Mouse (Mus musculus) myocyte (in vitro differentiated cells): ENCODE results near the gene Adgra1. TPM values are rescaled to one million over a fixed set of nuclear protein-coding genes. Genes with fewer than 3 reads are reported as not detected.

Experiments used
- H3K27me3 ChIP-seq: one replicate; pipeline ENCODE4 v1.6.1; 2011; ENCODE audit not compliant: control insufficient read depth, insufficient read depth, insufficient read length
- H3K36me3 ChIP-seq: one replicate; pipeline ENCODE4 v1.6.1; 2011; ENCODE audit not compliant: control insufficient read depth, insufficient read depth
- H3K4me2 ChIP-seq: one replicate; pipeline ENCODE4 v1.6.1; 2011; ENCODE audit warnings: low read depth, control low read depth
- H3K4me3 ChIP-seq: one replicate; pipeline ENCODE4 v1.5.1; 2011; ENCODE audit warnings: mild to moderate bottlenecking, control low read depth, moderate library complexity
- H3K79me2 ChIP-seq: one replicate; pipeline ENCODE4 v1.6.1; 2011; ENCODE audit not compliant: control insufficient read depth, insufficient read depth
- H3ac ChIP-seq: one replicate; pipeline ENCODE4 v1.6.1; 2011; ENCODE audit not compliant: control insufficient read depth, insufficient read length
- CEBPB ChIP-seq: IDR thresholded peaks from 2 replicates; pipeline ENCODE4 v1.6.1; 2011; ENCODE audit warnings: mild to moderate bottlenecking, moderate library complexity; ENCODE audit not compliant: poor library complexity, insufficient read depth, severe bottlenecking
- E2F4 ChIP-seq: IDR thresholded peaks from one replicate; pipeline ENCODE4 v1.6.1; 2011; ENCODE audit warnings: mild to moderate bottlenecking, control low read depth, moderate library complexity; ENCODE audit not compliant: insufficient read depth
- MAX ChIP-seq: IDR thresholded peaks from one replicate; pipeline ENCODE4 v1.6.1; 2011; ENCODE audit warnings: low read depth, mild to moderate bottlenecking, control low read depth
- MYOD1 ChIP-seq, 3 experiments: IDR thresholded peaks; one replicate each; pipeline ENCODE4 v1.6.1; 2011; ENCODE audit warnings: control low read depth in 2 of 3, low read depth in 2 of 3, mild to moderate bottlenecking in 2 of 3, moderate library complexity in 1 of 3; ENCODE audit not compliant: insufficient read length in 2 of 3, control insufficient read depth in 1 of 3
- MYOG ChIP-seq, 3 experiments: IDR thresholded peaks; one replicate each; pipeline ENCODE4 v1.6.1; 2011; ENCODE audit warnings: control low read depth in 2 of 3, low read depth in 2 of 3, mild to moderate bottlenecking in 2 of 3; ENCODE audit not compliant: insufficient read length in 2 of 3, control insufficient read depth in 1 of 3, insufficient read depth in 1 of 3
- POLR2A ChIP-seq: IDR thresholded peaks from one replicate; pipeline ENCODE4 v1.6.1; 2011; ENCODE audit warnings: low read depth, mild to moderate bottlenecking, control low read depth, moderate library complexity; ENCODE audit not compliant: insufficient read length
- POLR2AphosphoS2 ChIP-seq: IDR thresholded peaks from one replicate; pipeline ENCODE4 v1.6.1; 2011; ENCODE audit warnings: low read depth, control low read depth; ENCODE audit not compliant: insufficient read length
- REST ChIP-seq: IDR thresholded peaks from one replicate; pipeline ENCODE4 v1.6.1; 2011; ENCODE audit warnings: mild to moderate bottlenecking, control low read depth, moderate library complexity; ENCODE audit not compliant: insufficient read depth, insufficient read length
- SRF ChIP-seq: IDR thresholded peaks from one replicate; pipeline ENCODE4 v1.6.1; 2011; ENCODE audit warnings: low read depth; ENCODE audit not compliant: control insufficient read depth, insufficient read length
- TCF12 ChIP-seq: IDR thresholded peaks from one replicate; pipeline ENCODE4 v1.6.1; 2011; ENCODE audit warnings: mild to moderate bottlenecking, control low read depth; ENCODE audit not compliant: poor library complexity, insufficient read depth, severe bottlenecking
- TCF3 ChIP-seq: IDR thresholded peaks from one replicate; pipeline ENCODE4 v1.6.1; 2011; ENCODE audit warnings: low read depth, control low read depth; ENCODE audit not compliant: insufficient read length
- USF1 ChIP-seq: IDR thresholded peaks from one replicate; pipeline ENCODE4 v1.6.1; 2011; ENCODE audit warnings: low read depth, mild to moderate bottlenecking, control low read depth, moderate library complexity
- polyA plus RNA-seq: library from polyadenylated mRNA; unstranded; fragments of >200 nt; fragmentation: generic; extraction: Trizol; gene quantifications from one replicate; pipeline ENCODE4 v1.2.1, GENCODE M21; 2012; ENCODE audit warnings: missing spikeins

The Adgra1 gene
- polyA plus RNA-seq, 1 experiment, result 0.14 TPM

DNA sequence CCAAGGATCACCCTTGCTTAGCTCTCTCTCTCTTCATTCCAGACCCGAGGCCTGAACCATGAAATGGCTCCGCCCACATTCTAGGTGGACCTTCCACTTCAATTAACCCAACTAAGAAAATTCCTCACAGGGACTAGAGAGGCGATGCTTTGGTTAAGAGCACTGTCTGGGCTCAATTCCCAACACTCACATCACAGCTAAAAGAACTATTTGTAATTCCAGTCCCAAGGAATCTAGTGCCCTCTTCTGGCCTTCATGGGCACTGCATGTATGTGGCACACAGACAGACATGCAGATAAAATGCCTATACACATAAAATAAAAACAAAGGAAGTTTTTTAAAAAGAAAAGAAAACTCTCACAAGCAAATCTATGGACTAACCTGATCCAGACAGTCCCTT lies 27.4 kb downstream of the Adgra1 start:
- no peak overlapping the region for H3K4me3 ChIP-seq
- no peak overlapping the region for H3K4me2 ChIP-seq
- no peaks in the 10 kb centered on the region for H3K36me3 ChIP-seq
- TF ChIP-seq SRF, result no peak
- TF ChIP-seq CEBPB, result no peak
- no peak for TF ChIP-seq MAX
- TF ChIP-seq POLR2AphosphoS2, result no peak
- TF ChIP-seq TCF12, result no peak
- TF ChIP-seq MYOD1 (IDR thresholded peaks at IDR 0.05; ENCODE audit: control insufficient read depth in 1 of 3, insufficient read length in 2 of 3, low read depth in 2 of 3), result no peak
- H3ac ChIP-seq, result no peak overlapping the region
- H3K79me2 ChIP-seq, result no peaks in the 10 kb centered on the region
- H3K27me3 ChIP-seq, result peaks cover 19% of the 10 kb centered on the region

DNA sequence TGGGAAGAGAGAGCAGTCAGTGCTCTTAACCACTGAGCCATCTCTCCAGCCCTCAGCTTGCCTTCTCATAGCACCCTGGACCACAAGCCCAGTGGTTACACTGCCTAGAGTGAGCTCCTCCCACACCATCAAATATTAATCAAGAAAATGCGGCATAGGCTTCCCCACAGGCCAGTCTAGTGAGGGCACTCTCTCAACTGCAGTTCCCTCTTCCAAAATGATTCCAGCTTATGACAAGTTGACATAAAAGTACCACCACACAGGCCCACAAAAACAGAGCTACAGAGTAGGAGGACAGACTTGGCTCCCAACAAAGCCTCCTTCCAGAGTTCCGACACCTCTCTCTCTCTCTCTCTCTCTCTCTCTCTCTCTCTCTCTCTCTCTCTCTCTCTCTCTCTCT lies 29.1 kb downstream of the Adgra1 start:
- H3ac ChIP-seq, result no peak overlapping the region
- H3K4me2 ChIP-seq, result no peak overlapping the region
- no peaks in the 10 kb centered on the region for H3K79me2 ChIP-seq

DNA sequence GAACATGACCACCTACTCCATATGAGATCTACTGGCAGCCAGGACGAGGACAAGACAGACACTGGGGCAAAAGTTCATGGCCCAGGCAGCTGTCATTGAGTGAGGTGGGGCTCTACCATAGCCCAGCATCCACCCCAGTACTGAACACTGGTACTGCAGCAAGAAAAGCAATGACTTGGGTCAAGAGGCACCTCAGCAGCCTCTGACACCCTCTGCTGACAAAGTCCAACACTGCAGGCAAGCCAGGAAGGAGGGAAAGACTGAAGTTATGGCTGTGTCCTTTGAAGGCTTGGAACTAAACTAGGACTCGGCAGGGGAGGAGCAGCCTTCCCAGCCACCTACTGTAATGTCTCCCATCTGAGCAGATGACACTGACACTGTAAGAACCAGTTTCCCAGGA lies 30.3 kb downstream of the Adgra1 start:
- Histone ChIP-seq H3K79me2 (no peaks in the 10 kb centered on the region), H3K4me2 (no peak overlapping the region), H3K27me3 (peaks cover 14% of the 10 kb centered on the region), H3ac (no peak overlapping the region), H3K36me3 (no peaks in the 10 kb centered on the region), H3K4me3 (no peak overlapping the region)
- TF ChIP-seq MYOD1 (IDR thresholded peaks at IDR 0.05; ENCODE audit: control insufficient read depth in 1 of 3, insufficient read length in 2 of 3, low read depth in 2 of 3) (no peak), MAX (no peak), E2F4 (no peak)

More for the DNA sequence above, 29.1 kb downstream of the Adgra1 start:
- no peak for TF ChIP-seq MYOG (IDR thresholded peaks at IDR 0.05; ENCODE audit: control insufficient read depth in 1 of 3, insufficient read depth in 1 of 3, insufficient read length in 2 of 3, low read depth in 2 of 3)
- no peak for TF ChIP-seq USF1
- no peak for TF ChIP-seq POLR2A
- no peak for TF ChIP-seq TCF3
- no peak for TF ChIP-seq TCF12
- TF ChIP-seq E2F4, result no peak
- no peak for TF ChIP-seq CEBPB
- TF ChIP-seq POLR2AphosphoS2, result no peak
- TF ChIP-seq MAX, result no peak
- no peak for TF ChIP-seq SRF
- TF ChIP-seq REST, result no peak
- no peak for TF ChIP-seq MYOD1 (IDR thresholded peaks at IDR 0.05; ENCODE audit: control insufficient read depth in 1 of 3, insufficient read length in 2 of 3, low read depth in 2 of 3)
- Histone ChIP-seq H3K36me3 (no peaks in the 10 kb centered on the region), H3K4me3 (no peak overlapping the region), H3K27me3 (peaks cover 14% of the 10 kb centered on the region)

GRCm38 (mm10) chr7:139864871-139865270 lies 30.9 kb downstream of the Adgra1 start:
- peaks cover 14% of the 10 kb centered on the region for H3K27me3 ChIP-seq
- H3K79me2 ChIP-seq, result no peaks in the 10 kb centered on the region
- H3K4me2 ChIP-seq, result no peak overlapping the region
- TF ChIP-seq MYOD1 (IDR thresholded peaks at IDR 0.05; ENCODE audit: control insufficient read depth in 1 of 3, insufficient read length in 2 of 3, low read depth in 2 of 3) (no peak), SRF (no peak), MAX (no peak), TCF3 (no peak)
- H3K4me3 ChIP-seq, result no peak overlapping the region
- no peak overlapping the region for H3ac ChIP-seq
- no peaks in the 10 kb centered on the region for H3K36me3 ChIP-seq

GRCm38 (mm10) chr7:139871014-139871413 lies 37.0 kb downstream of the Adgra1 start:
- peaks cover 46% of the 10 kb centered on the region for H3K27me3 ChIP-seq
- H3K4me2 ChIP-seq, result no peak overlapping the region
- TF ChIP-seq TCF12, result no peak
- TF ChIP-seq CEBPB, result no peak
- no peak for TF ChIP-seq E2F4
- TF ChIP-seq MYOD1 (IDR thresholded peaks at IDR 0.05; ENCODE audit: control insufficient read depth in 1 of 3, insufficient read length in 2 of 3, low read depth in 2 of 3), result no peak
- TF ChIP-seq MYOG (IDR thresholded peaks at IDR 0.05; ENCODE audit: control insufficient read depth in 1 of 3, insufficient read depth in 1 of 3, insufficient read length in 2 of 3, low read depth in 2 of 3), result no peak
- TF ChIP-seq REST, result no peak
- TF ChIP-seq TCF3, result no peak
- TF ChIP-seq USF1, result no peak
- TF ChIP-seq SRF, result no peak
- no peak overlapping the region for H3ac ChIP-seq
- no peaks in the 10 kb centered on the region for H3K36me3 ChIP-seq
- no peaks in the 10 kb centered on the region for H3K79me2 ChIP-seq
- no peak overlapping the region for H3K4me3 ChIP-seq
